Mouse (Mus musculus) ES-Bruce4 (cell line): ENCODE results near the gene Slc16a11.

ENCODE experiments used
- CTCF ChIP-seq: IDR thresholded peaks from one replicate; pipeline ENCODE4 v1.8.1; 2011; ENCODE audit warnings: low read depth, low read length
- EP300 ChIP-seq: IDR thresholded peaks from 2 replicates; pipeline ENCODE4 v1.6.1; 2011; ENCODE audit warnings: low read depth, low read length; ENCODE audit not compliant: insufficient read depth
- POLR2A ChIP-seq: IDR thresholded peaks from one replicate; pipeline ENCODE4 v1.8.1; 2011; ENCODE audit warnings: low read length; ENCODE audit not compliant: insufficient read depth

GRCm38 (mm10) chr11:70198332-70198731, 14.2 kb upstream of the Slc16a11 start:
- no peak for TF ChIP-seq POLR2A
- no peak for TF ChIP-seq CTCF
- TF ChIP-seq EP300 = no peak
